Mouse (Mus musculus): Measurements from ENCODE around the gene Evi2b.
A peak's percentile ranks its signal among the peaks of the same experiment; 100 is the strongest.

Evi2b gene

GRCm38 (mm10) chr11:79523560-79524309 lies at the start of gene Evi2b:
Gene Evi2b, minus strand, starts transcription at chr11:79523762.
- peak; percentile 71 to 75 for DNase-seq (ENCODE audit: low spot score in 2 of 2)

- no peak for DNase-seq (ENCODE audit: low spot score in 2 of 2)
Measured at GRCm38 (mm10) chr11:79570319-79570718, 46.8 kb upstream of the Evi2b start.

GRCm38 (mm10) chr11:79568197-79568911 lies 44.8 kb upstream of the Evi2b start:
- no peak for DNase-seq (ENCODE audit: low spot score in 2 of 2)

GRCm38 (mm10) chr11:79566947-79567346 lies 43.4 kb upstream of the Evi2b start:
- no peak for DNase-seq (ENCODE audit: low spot score in 2 of 2)

- DNase-seq (ENCODE audit: low spot score in 2 of 2) = no peak
Measured at GRCm38 (mm10) chr11:79563493-79563892, 39.9 kb upstream of the Evi2b start.

- DNase-seq (ENCODE audit: low spot score in 2 of 2) = no peak
Measured at GRCm38 (mm10) chr11:79560536-79560935, 37.0 kb upstream of the Evi2b start.

DNA sequence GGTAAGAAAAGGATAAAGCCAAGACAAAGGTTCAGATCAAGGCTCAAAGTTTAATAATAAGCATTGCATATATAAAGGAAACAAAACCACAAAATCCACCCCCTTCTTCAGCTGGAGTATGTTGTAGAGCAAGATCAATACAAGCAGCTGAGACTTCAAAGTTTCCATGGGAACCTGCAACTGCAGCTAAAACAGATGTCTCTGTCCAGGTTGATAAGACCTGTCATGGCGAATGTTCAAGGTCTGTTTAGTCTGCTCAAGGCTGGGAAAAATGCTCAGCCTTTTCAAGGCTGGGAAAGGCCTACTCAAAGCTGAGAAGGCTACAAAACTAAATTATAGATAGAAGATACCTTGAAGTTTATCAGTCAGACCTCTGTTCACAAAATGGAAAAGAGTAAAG lies 29.1 kb upstream of the Evi2b start:
- no peak for DNase-seq (ENCODE audit: low spot score in 2 of 2)

DNA sequence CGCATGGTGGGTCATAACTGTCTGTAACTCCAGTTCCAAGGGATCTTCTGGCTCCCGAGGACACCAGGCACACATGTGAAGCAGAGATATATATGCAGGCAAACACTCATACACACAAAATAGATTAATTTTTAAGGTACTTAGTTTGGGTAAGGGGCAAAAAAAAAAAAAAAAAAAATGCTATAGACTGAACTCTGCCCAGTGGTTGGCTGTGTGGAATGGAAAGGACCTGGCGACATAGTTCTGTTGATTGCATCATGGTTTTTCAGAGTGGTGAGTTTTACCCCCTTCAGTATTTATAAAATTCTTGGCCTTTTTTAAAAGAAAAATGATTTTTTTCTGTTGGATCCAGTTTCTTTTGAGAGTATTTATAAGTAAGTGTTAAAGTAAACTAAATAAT lies 12.7 kb upstream of the Evi2b start:
- no peak for DNase-seq (ENCODE audit: low spot score in 2 of 2)

GRCm38 (mm10) chr11:79535554-79535953 lies 12.0 kb upstream of the Evi2b start:
- no peak for DNase-seq (ENCODE audit: low spot score in 2 of 2)

GRCm38 (mm10) chr11:79533950-79534690 lies 10.6 kb upstream of the Evi2b start:
- DNase-seq (ENCODE audit: low spot score in 2 of 2) = no peak

DNA sequence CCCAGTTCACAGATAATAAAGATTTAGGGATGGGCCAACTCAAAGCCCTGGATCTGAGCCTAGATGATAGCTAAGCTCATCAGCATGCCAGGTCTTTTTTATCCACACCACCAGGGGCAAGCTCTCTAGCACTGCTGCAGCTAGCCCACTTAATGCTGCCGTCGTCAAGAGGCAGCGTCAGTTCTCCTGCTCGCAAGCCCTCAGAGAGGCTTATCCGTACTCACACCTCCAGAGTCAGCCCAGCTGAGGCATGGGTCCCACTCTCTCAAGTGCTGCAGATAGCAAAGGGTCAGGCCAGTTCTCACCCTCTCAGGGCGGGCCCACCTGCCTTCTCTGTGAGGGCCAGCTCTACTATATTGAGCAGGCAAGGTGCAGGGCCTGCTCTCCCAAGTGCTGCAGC lies 9.7 kb upstream of the Evi2b start:
- no peak for DNase-seq (ENCODE audit: low spot score in 2 of 2)

DNA sequence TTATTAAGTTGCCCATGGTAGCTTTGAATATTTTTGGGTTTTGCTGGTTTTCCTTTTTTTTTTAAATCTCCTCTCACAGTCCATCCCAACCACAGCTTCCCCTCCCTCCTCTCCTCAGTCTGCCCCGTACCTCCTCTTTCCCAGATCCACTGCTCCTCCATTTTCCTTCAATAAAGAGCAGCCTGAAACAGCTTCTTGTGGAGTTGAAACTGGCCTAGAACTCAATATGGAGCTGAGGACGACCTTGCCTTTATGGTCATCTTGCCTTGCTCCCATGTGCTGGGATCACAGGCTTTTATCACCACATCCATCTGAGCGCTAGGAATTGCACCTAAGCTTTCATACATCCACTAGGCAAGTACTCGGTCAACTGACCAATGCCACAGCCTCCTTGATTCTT lies 7.9 kb upstream of the Evi2b start:
- no peak for DNase-seq (ENCODE audit: low spot score in 2 of 2)

DNA sequence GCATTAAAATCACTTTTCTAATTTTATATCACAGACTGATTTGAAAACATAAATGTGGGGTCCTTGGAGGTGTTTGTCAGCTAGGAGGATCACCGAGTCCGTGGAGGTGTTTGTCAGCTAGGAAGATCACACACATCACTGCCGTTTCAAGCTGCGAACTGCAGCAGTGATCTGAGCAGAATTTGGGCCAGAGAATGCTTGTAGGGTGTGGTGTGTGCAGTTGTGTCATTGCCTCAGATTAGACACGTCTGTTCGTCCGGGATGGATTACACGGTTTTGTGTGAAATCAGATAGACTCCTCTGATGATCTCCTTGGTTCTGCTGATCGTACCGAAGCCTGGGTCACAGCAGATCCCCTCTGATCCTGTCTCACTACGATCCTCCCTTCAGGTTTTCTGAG lies 7.2 kb upstream of the Evi2b start:
- DNase-seq (ENCODE audit: low spot score in 2 of 2) = no peak

- DNase-seq (ENCODE audit: low spot score in 2 of 2) = peak; percentile 65 to 72
Measured at GRCm38 (mm10) chr11:79530333-79530761, 6.8 kb upstream of the Evi2b start, which contains the start of the genes Evi2 and Evi2a. Gene Evi2, minus strand, starts transcription at chr11:79530589. Gene Evi2a, minus strand, starts transcription at chr11:79530609.

DNA sequence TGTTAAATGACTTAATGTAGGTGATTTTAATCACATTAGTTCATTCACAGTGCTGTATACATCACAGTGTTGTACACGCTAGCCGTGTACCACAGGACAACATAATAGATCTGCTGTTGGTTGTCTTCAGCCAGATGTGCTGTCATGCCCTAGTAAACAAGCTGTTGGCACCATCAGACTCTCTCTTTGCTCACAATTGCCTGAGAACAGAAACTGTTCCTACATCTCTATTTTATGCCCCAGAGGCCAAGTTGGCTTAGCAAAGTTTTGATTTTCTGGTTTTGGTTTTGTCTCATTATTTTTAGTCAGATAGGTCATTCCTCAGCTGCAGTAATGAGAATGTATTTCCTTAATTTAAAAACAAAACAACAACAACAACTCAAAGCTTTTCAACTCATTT lies 6.2 kb upstream of the Evi2b start:
- peak; percentile 53 to 58 for DNase-seq (ENCODE audit: low spot score in 2 of 2)

- no peak for DNase-seq (ENCODE audit: low spot score in 2 of 2)
Measured at GRCm38 (mm10) chr11:79529226-79529625, 5.7 kb upstream of the Evi2b start.

DNA sequence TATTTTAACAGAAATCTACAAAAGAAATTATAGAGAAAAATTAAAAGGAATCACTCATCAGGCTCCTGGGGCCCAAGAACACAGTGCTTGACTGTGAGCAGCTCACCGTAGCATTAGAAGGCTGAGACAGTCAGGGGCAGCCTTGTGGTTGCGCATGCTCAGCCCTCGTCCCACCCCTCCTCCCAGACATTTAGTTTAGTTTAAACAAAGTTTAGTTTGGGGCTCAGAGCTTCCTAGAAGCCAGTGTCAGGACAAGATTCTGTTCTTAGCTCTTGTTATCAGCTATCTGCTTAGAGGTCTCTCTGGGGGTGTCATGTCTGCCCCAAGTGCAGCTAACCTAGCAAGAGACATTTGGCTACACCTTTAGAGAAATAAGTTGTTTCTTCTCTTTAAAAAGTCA lies 5.0 kb upstream of the Evi2b start:
- DNase-seq (ENCODE audit: low spot score in 2 of 2) = peak; percentile 63 to 66

- DNase-seq (ENCODE audit: low spot score in 2 of 2) = peak; percentile 81 to 86
Measured at GRCm38 (mm10) chr11:79527739-79528384, 4.3 kb upstream of the Evi2b start.

- DNase-seq (ENCODE audit: low spot score in 2 of 2) = peak; percentile 67 to 72
Measured at GRCm38 (mm10) chr11:79527015-79527738, 3.6 kb upstream of the Evi2b start.

- no peak for DNase-seq (ENCODE audit: low spot score in 2 of 2)
Measured at GRCm38 (mm10) chr11:79526549-79526948, 3.0 kb upstream of the Evi2b start.

DNA sequence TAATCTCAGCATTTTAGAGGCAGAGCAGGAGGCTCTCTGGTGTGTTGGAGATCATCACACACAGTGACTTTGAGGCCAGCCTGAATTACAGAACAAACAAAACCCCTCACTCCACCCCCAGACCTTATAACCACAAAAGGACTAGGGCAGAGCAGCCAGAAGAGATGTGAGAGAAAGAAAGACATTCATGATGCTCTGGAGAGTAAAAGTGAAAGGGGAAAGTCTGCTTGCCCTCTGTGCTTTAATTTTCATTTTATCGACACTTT lies 681 bp upstream of the Evi2b start:
- DNase-seq (ENCODE audit: low spot score in 2 of 2) = peak in 1 of 2 experiments; percentile 35

All from spleen, postnatal 36 days (tissue).